ENCODE assay signal across 14 mouse cellular contexts in genomic region chr19:41656671-41657070, GRCm38 (mm10).
DNase-seq lines count a peak whose midpoint lies in the region; ATAC-seq and TF ChIP-seq lines count a peak whose summit lies in the region.
"Had no signal": no experiment of that assay in that cellular context is flagged by ENCODE, and none has a peak within 500 bp of the region (broad histone marks: within the 10 kb centered on the region; RNA-seq: fewer than 3 reads in every experiment).

No protein-coding gene starts in this region.

- DNase-seq in layer of hippocampus, adult 2 months (ENCODE audit: low spot score in 2 of 2) = peak in 1 of 2 experiments; percentile 51
- DNase-seq in layer of hippocampus, adult 9-10 months (ENCODE audit: low spot score) = no peak
- DNase-seq in midbrain, postnatal 0 days (ENCODE audit: low spot score) = no peak
- DNase-seq in heart, postnatal 25 days (ENCODE audit: low spot score) = no peak
- DNase-seq: heart, adult 11 months had no signal

- 75% methylated on average over 14 of the region's 14 CpGs for WGBS in midbrain, embryonic 13.5 days
- WGBS in midbrain, embryonic 15.5 days = 76% methylated on average over 14 of the region's 14 CpGs
- WGBS in midbrain, postnatal 0 days = 72% methylated on average over 14 of the region's 14 CpGs

- H3K4me2 ChIP-seq in midbrain, embryonic 13.5 days (replicated peaks) = no peak overlapping the region
- no peak overlapping the region for H3K4me2 ChIP-seq in midbrain, embryonic 15.5 days
- no peak overlapping the region for H3K4me2 ChIP-seq in midbrain, postnatal 0 days (ENCODE audit: low read depth, low read length, poor library complexity, severe bottlenecking)
- H3K4me2 ChIP-seq: embryonic facial prominence, embryonic 12.5 days; embryonic facial prominence, embryonic 15.5 days; heart, embryonic 11.5 days; hindbrain, embryonic 15.5 days had no signal

- TF ChIP-seq CTCF in layer of hippocampus, adult 2 months (conservative IDR thresholded peaks at IDR 0.05) = no peak
- no peak for TF ChIP-seq CTCF in midbrain, postnatal 0 days (IDR thresholded peaks at IDR 0.05)

- no peaks in the 10 kb centered on the region for H3K9me3 ChIP-seq in midbrain, embryonic 13.5 days
- H3K9me3 ChIP-seq in midbrain, embryonic 15.5 days = no peaks in the 10 kb centered on the region
- H3K9me3 ChIP-seq in midbrain, postnatal 0 days (ENCODE audit: low read length) = no peaks in the 10 kb centered on the region
- H3K9me3 ChIP-seq: embryonic facial prominence, embryonic 12.5 days; embryonic facial prominence, embryonic 15.5 days; hindbrain, embryonic 10.5 days; hindbrain, embryonic 15.5 days had no signal

- 0 out of 2 replicates have a peak overlapping the region, but pooled peaks have one; percentile 19 for H3K9ac ChIP-seq in midbrain, embryonic 13.5 days (replicated peaks)
- H3K9ac ChIP-seq in midbrain, embryonic 15.5 days = no peak overlapping the region
- 0 out of 2 replicates have a peak overlapping the region, but pooled peaks have one; percentile 13 for H3K9ac ChIP-seq in midbrain, postnatal 0 days (replicated peaks; ENCODE audit: low read length, poor library complexity, severe bottlenecking)
- H3K9ac ChIP-seq: embryonic facial prominence, embryonic 12.5 days; embryonic facial prominence, embryonic 15.5 days; forebrain, postnatal 0 days; hindbrain, embryonic 15.5 days had no signal

- H3K27ac ChIP-seq in layer of hippocampus, adult 2 months = peak overlapping the region; percentile 87
- no peak overlapping the region for H3K27ac ChIP-seq in midbrain, embryonic 13.5 days
- no peak overlapping the region for H3K27ac ChIP-seq in midbrain, embryonic 15.5 days
- no peak overlapping the region for H3K27ac ChIP-seq in midbrain, postnatal 0 days (ENCODE audit: low read depth, low read length)
- H3K27ac ChIP-seq: embryonic facial prominence, embryonic 12.5 days; embryonic facial prominence, embryonic 15.5 days; gastrocnemius, adult 2 months; hindbrain, embryonic 15.5 days had no signal

- no peak for ATAC-seq in midbrain, embryonic 13.5 days
- ATAC-seq in midbrain, embryonic 15.5 days (replicated peaks) = no peak
- no peak for ATAC-seq in midbrain, postnatal 0 days (ENCODE audit: low FRiP score)

- H3K4me3 ChIP-seq in layer of hippocampus, adult 2 months = peak overlapping the region; percentile 31
- no peak overlapping the region for H3K4me3 ChIP-seq in midbrain, embryonic 13.5 days (replicated peaks)
- no peak overlapping the region for H3K4me3 ChIP-seq in midbrain, embryonic 15.5 days
- no peak overlapping the region for H3K4me3 ChIP-seq in midbrain, postnatal 0 days (ENCODE audit: low read depth, low read length)
- H3K4me3 ChIP-seq: embryonic facial prominence, embryonic 12.5 days; embryonic facial prominence, embryonic 15.5 days; gastrocnemius, adult 2 months; hindbrain, embryonic 10.5 days; hindbrain, embryonic 15.5 days had no signal

- no peaks in the 10 kb centered on the region for H3K36me3 ChIP-seq in midbrain, embryonic 13.5 days
- H3K36me3 ChIP-seq in midbrain, embryonic 15.5 days (replicated peaks) = no peaks in the 10 kb centered on the region
- no peaks in the 10 kb centered on the region for H3K36me3 ChIP-seq in midbrain, postnatal 0 days (ENCODE audit: insufficient read depth, low read length)
- H3K36me3 ChIP-seq: embryonic facial prominence, embryonic 12.5 days; embryonic facial prominence, embryonic 15.5 days; hindbrain, embryonic 10.5 days; hindbrain, embryonic 15.5 days had no signal

- peaks cover 40% of the 10 kb centered on the region for H3K27me3 ChIP-seq in midbrain, embryonic 13.5 days
- 0 out of 2 replicates have a peak, but pooled peaks cover 15% of the 10 kb centered on the region for H3K27me3 ChIP-seq in midbrain, embryonic 15.5 days (replicated peaks)
- no peaks in the 10 kb centered on the region for H3K27me3 ChIP-seq in midbrain, postnatal 0 days (ENCODE audit: insufficient read depth, low read length)
- H3K27me3 ChIP-seq: hindbrain, embryonic 15.5 days had no signal

- intact Hi-C loops in heart, postnatal 25 days (cut with DNase I) = loop anchor here (1.0 to 10.0 kb wide), 2 partner anchors 108 to 208 kb away; no protein-coding TSS in a partner anchor

- peaks cover 85% of the 10 kb centered on the region for H3K4me1 ChIP-seq in midbrain, embryonic 13.5 days (replicated peaks)
- peaks cover 65% of the 10 kb centered on the region for H3K4me1 ChIP-seq in midbrain, embryonic 15.5 days
- no peaks in the 10 kb centered on the region; the same call in 1 of the 2 replicates for H3K4me1 ChIP-seq in midbrain, postnatal 0 days (ENCODE audit: insufficient read depth, low read length)
- H3K4me1 ChIP-seq: embryonic facial prominence, embryonic 12.5 days had no signal
